Mouse (Mus musculus) adrenal gland, postnatal 4 days (tissue): ENCODE results near the gene 1600014C10Rik. TPM values are rescaled to one million over a fixed set of nuclear protein-coding genes. Genes with fewer than 3 reads are reported as not detected.

Experiments used
- total RNA-seq, 2 experiments: library from RNA; stranded (reverse); gene quantifications; 2 replicates each; pipeline ENCODE4 v1.2.3; 2021

1600014C10Rik gene
- total RNA-seq, 2 experiments from 2014 or later = 22.0 to 36.5 TPM

Other genes starting within 250 kb of the 1600014C10Rik start
- 10 to 100 TPM; 63.4 to 75.1 TPM for gene Uri1, start 159.7 kb upstream of the 1600014C10Rik start, total RNA-seq
- gene Ccne1, start 75.7 kb upstream of the 1600014C10Rik start, total RNA-seq = 10 to 100 TPM; 16.3 to 17.5 TPM
- gene Plekhf1, start 44.8 kb downstream of the 1600014C10Rik start, total RNA-seq = 1 to 10 TPM; 2.7 to 3.0 TPM
- gene Pop4, start 88.2 kb downstream of the 1600014C10Rik start, total RNA-seq = 10 to 100 TPM; 58.8 to 62.7 TPM